Mouse (Mus musculus) ZHBTc4 (cell line): Measurements from ENCODE around the gene Rabggtb.

Experiments used
- DNase-seq: peaks from one replicate; pipeline ENCODE4 v3.0.0-alpha.2; 2011; ENCODE audit warnings: low read depth, low spot score

The Rabggtb gene

GRCm38 (mm10) chr3:153921147-153921910 lies 8.5 kb upstream of the Rabggtb start:
- no peak for DNase-seq

GRCm38 (mm10) chr3:153917200-153917599 lies 4.4 kb upstream of the Rabggtb start:
- peak; percentile 95 for DNase-seq

- DNase-seq, result no peak
Observed at GRCm38 (mm10) chr3:153913510-153914243, 868 bp upstream of the Rabggtb start.

GRCm38 (mm10) chr3:153911882-153912440 lies 848 bp downstream of the Rabggtb start:
- peak; percentile 16 for DNase-seq

GRCm38 (mm10) chr3:153911197-153911881 lies 1.5 kb downstream of the Rabggtb start:
- DNase-seq, result peak; percentile 45

GRCm38 (mm10) chr3:153910489-153910888 lies 2.3 kb downstream of the Rabggtb start:
- DNase-seq, result peak; percentile 50

GRCm38 (mm10) chr3:153908919-153909318 lies 3.9 kb downstream of the Rabggtb start:
- DNase-seq, result peak; percentile 38

GRCm38 (mm10) chr3:153906136-153906871 lies 6.5 kb downstream of the Rabggtb start, which contains the start of gene Msh4:
Gene Msh4, minus strand, starts transcription at chr3:153906138.
- peak; percentile 77 for DNase-seq

GRCm38 (mm10) chr3:153905251-153906135 lies 7.3 kb downstream of the Rabggtb start:
- peak; percentile 98 for DNase-seq

GRCm38 (mm10) chr3:153904586-153904985 lies 8.2 kb downstream of the Rabggtb start:
- peak; percentile 85 for DNase-seq

GRCm38 (mm10) chr3:153902595-153902994 lies 10.2 kb downstream of the Rabggtb start:
- DNase-seq, result no peak

- DNase-seq, result no peak
Observed at GRCm38 (mm10) chr3:153901904-153902303, 10.9 kb downstream of the Rabggtb start.

GRCm38 (mm10) chr3:153897216-153897615 lies 15.6 kb downstream of the Rabggtb start:
- no peak for DNase-seq

- DNase-seq, result no peak
Observed at GRCm38 (mm10) chr3:153895454-153895853, 17.4 kb downstream of the Rabggtb start.

- DNase-seq, result no peak
Observed at GRCm38 (mm10) chr3:153889188-153889781, 23.5 kb downstream of the Rabggtb start.

GRCm38 (mm10) chr3:153888141-153888540 lies 24.7 kb downstream of the Rabggtb start:
- DNase-seq, result no peak

- no peak for DNase-seq
Observed at GRCm38 (mm10) chr3:153886296-153886695, 26.5 kb downstream of the Rabggtb start.

- DNase-seq, result no peak
Observed at GRCm38 (mm10) chr3:153871396-153871795, 41.4 kb downstream of the Rabggtb start.
